Mouse (Mus musculus): ENCODE measurements at regions not wholly inside any gene's neighbourhood (a gene's known extent, or its start where the extent isn't known, plus 50 kb on each side); places are given as distances from the start of the nearest gene placed in this dataset.
A peak's percentile ranks its signal among the peaks of the same experiment; 100 is the strongest.

DNA sequence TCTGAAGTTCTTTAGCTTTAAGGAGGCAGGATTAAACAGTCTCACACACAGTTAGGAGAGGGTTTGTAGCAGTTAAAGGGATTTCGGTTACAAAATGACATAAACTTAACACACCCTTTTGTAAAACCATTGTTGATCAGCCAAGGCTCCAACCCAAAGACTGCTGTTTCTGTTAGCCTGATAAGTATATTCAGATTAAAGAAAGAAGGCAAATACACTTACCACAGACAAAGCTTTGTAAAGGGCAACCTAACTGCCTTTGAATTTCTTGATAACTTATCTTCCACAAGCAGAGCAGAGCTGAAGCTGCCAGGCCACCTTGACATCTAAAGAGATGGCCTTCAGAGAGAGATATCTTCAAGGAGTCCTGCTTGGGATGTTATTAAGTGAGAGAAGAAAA lies 229.9 kb upstream of the Trib2 start (continued):
- TF ChIP-seq POLR2A (IDR thresholded peaks at IDR 0.05; ENCODE audit: control insufficient read depth in 1 of 2, insufficient read depth in 1 of 2, low read depth in 1 of 2, low read length in 2 of 2, poor library complexity in 1 of 2) (no peak), USF2 (IDR thresholded peaks at IDR 0.05; ENCODE audit: borderline replicate concordance in 1 of 2, insufficient read depth in 1 of 2, low read depth in 1 of 2, low read length in 2 of 2) (no peak)

GRCm38 (mm10) chr12:16045791-16046494 lies 229.2 kb upstream of the Trib2 start:
- Histone ChIP-seq H3K27ac (ENCODE audit: control insufficient read depth, low read depth, low read length) (peak overlapping the region; percentile 100), H3K79me2 (ENCODE audit: control insufficient read depth, insufficient read depth, low read length, poor library complexity) (no peaks in the 10 kb centered on the region)
- TF ChIP-seq BHLHE40 (IDR thresholded peaks at IDR 0.05; ENCODE audit: borderline replicate concordance, low read depth, low read length) (no peak), MYB (IDR thresholded peaks at IDR 0.05; ENCODE audit: low read depth, low read length) (peak; percentile 40; the same call in 1 of the 2 replicates), RCOR1 (IDR thresholded peaks at IDR 0.05; ENCODE audit: low read depth, low read length) (peak; percentile 59; the same call in 1 of the 2 replicates), TBP (IDR thresholded peaks at IDR 0.05; ENCODE audit: low read depth, low read length) (no peak), RAD21 (IDR thresholded peaks at IDR 0.05; ENCODE audit: low read depth, low read length) (no peak), EP300 (IDR thresholded peaks at IDR 0.05; ENCODE audit: low read depth in 1 of 2, low read length in 2 of 2) (0 out of 4 replicates have a peak, but pooled peaks have one; percentile 4 to 8), GATA1 (IDR thresholded peaks at IDR 0.05; ENCODE audit: low read depth, low read length) (peak; percentile 57), TCF12 (IDR thresholded peaks at IDR 0.05; ENCODE audit: low read depth, low read length) (peak; percentile 46; the same call in 1 of the 2 replicates)

GRCm38 (mm10) chr12:16043466-16044214 lies 226.9 kb upstream of the Trib2 start:
- H3K9ac ChIP-seq (ENCODE audit: control insufficient read depth, low read depth, low read length, poor library complexity, severe bottlenecking): peak overlapping the region; percentile 28; the same call in 1 of the 2 replicates
- H3K27ac ChIP-seq (ENCODE audit: control insufficient read depth, low read depth, low read length): peak overlapping the region; percentile 79
- H3K4me1 ChIP-seq (ENCODE audit: control insufficient read depth in 1 of 2, insufficient read depth in 2 of 2, low read length in 2 of 2): peaks cover 27 to 53% of the 10 kb centered on the region in 2 experiments
- H3K4me3 ChIP-seq (ENCODE audit: control insufficient read depth in 1 of 2, insufficient read depth in 1 of 2, low read depth in 2 of 2, low read length in 2 of 2): no peak overlapping the region
- H3K79me2 ChIP-seq (ENCODE audit: control insufficient read depth, insufficient read depth, low read length, poor library complexity): no peaks in the 10 kb centered on the region
- no peaks in the 10 kb centered on the region for H3K9me3 ChIP-seq (replicated peaks; ENCODE audit: insufficient read depth, low read length)
- DNase-seq (ENCODE audit: low read depth, low spot score): peak; percentile 39
- peaks cover 0 to 48% of the 10 kb centered on the region in 2 experiments; a peak in 2 of 4 replicates for H3K36me3 ChIP-seq (ENCODE audit: control insufficient read depth in 1 of 2, insufficient read depth in 2 of 2, low read length in 2 of 2)
- H3K27me3 ChIP-seq (ENCODE audit: control insufficient read depth in 1 of 2, insufficient read depth in 2 of 2, low read length in 2 of 2): no peaks in the 10 kb centered on the region
- TF ChIP-seq POLR2A (IDR thresholded peaks at IDR 0.05; ENCODE audit: control insufficient read depth in 1 of 2, insufficient read depth in 1 of 2, low read depth in 1 of 2, low read length in 2 of 2, poor library complexity in 1 of 2) (no peak), TAL1 (IDR thresholded peaks at IDR 0.05; ENCODE audit: low read length) (no peak; the same call in 1 of the 2 replicates), ZC3H11A (IDR thresholded peaks at IDR 0.05; ENCODE audit: low read depth, low read length) (no peak), SMC3 (IDR thresholded peaks at IDR 0.05; ENCODE audit: low read depth, low read length) (no peak), CHD1 (IDR thresholded peaks at IDR 0.05; ENCODE audit: low read depth, low read length) (no peak), NELFE (IDR thresholded peaks at IDR 0.05; ENCODE audit: low read depth, low read length) (no peak), E2F4 (IDR thresholded peaks at IDR 0.05; ENCODE audit: borderline replicate concordance, low read depth, low read length) (no peak), TCF12 (IDR thresholded peaks at IDR 0.05; ENCODE audit: low read depth, low read length) (peak; percentile 77), MYB (IDR thresholded peaks at IDR 0.05; ENCODE audit: low read depth, low read length) (peak; percentile 56), MAZ (IDR thresholded peaks at IDR 0.05; ENCODE audit: low read depth, low read length) (no peak), GATA1 (IDR thresholded peaks at IDR 0.05; ENCODE audit: low read depth, low read length) (peak; percentile 28), USF1 (IDR thresholded peaks at IDR 0.05; ENCODE audit: low read depth, low read length) (no peak), RAD21 (IDR thresholded peaks at IDR 0.05; ENCODE audit: low read depth, low read length) (no peak), ELF1 (IDR thresholded peaks at IDR 0.05; ENCODE audit: low read depth, low read length) (no peak), ZMIZ1 (IDR thresholded peaks at IDR 0.05; ENCODE audit: low read depth, low read length) (no peak), KAT2A (conservative IDR thresholded peaks at IDR 0.05; ENCODE audit: low read depth, low read length) (no peak; the same call in none of the 2 replicates), BHLHE40 (IDR thresholded peaks at IDR 0.05; ENCODE audit: borderline replicate concordance, low read depth, low read length) (0 out of 2 replicates have a peak, but pooled peaks have one; percentile 9), UBTF (IDR thresholded peaks at IDR 0.05; ENCODE audit: borderline replicate concordance, insufficient read depth, low read depth, low read length) (no peak), SIN3A (IDR thresholded peaks at IDR 0.05; ENCODE audit: low read length) (peak; percentile 74; the same call in 1 of the 2 replicates), CTCF (IDR thresholded peaks at IDR 0.05 in 2 of 3, conservative IDR thresholded peaks at IDR 0.05 in 1 of 3; ENCODE audit: control insufficient read depth in 1 of 3, insufficient read depth in 1 of 3, low read depth in 2 of 3, low read length in 3 of 3, poor library complexity in 1 of 3, severe bottlenecking in 1 of 3) (no peak), TBP (IDR thresholded peaks at IDR 0.05; ENCODE audit: low read depth, low read length) (no peak), POLR2AphosphoS2 (IDR thresholded peaks at IDR 0.05; ENCODE audit: low read length) (no peak)

More at GRCm38 (mm10) chr12:16045791-16046494, 229.2 kb upstream of the Trib2 start:
- no peak for DNase-seq (ENCODE audit: low read depth, low spot score)
- peaks cover 0 to 60% of the 10 kb centered on the region in 2 experiments; a peak in 2 of 4 replicates for H3K36me3 ChIP-seq (ENCODE audit: control insufficient read depth in 1 of 2, insufficient read depth in 2 of 2, low read length in 2 of 2)
- no peaks in the 10 kb centered on the region for H3K27me3 ChIP-seq (ENCODE audit: control insufficient read depth in 1 of 2, insufficient read depth in 2 of 2, low read length in 2 of 2)
- H3K4me3 ChIP-seq (ENCODE audit: control insufficient read depth in 1 of 2, insufficient read depth in 1 of 2, low read depth in 2 of 2, low read length in 2 of 2): peak overlapping the region; percentile 19 to 31; a peak in 3 of 4 replicates
- no peaks in the 10 kb centered on the region for H3K9me3 ChIP-seq (replicated peaks; ENCODE audit: insufficient read depth, low read length)
- H3K9ac ChIP-seq (ENCODE audit: control insufficient read depth, low read depth, low read length, poor library complexity, severe bottlenecking): peak overlapping the region; percentile 65
- peaks cover 38 to 65% of the 10 kb centered on the region in 2 experiments for H3K4me1 ChIP-seq (ENCODE audit: control insufficient read depth in 1 of 2, insufficient read depth in 2 of 2, low read length in 2 of 2)

Measured in MEL (cell line).